Mouse (Mus musculus) retina, embryonic 14.5 days (tissue): ENCODE measurements around the gene Ggact.

Experiments used
- DNase-seq: peaks from one replicate; pipeline ENCODE4 v3.0.0-alpha.2; 2015; ENCODE audit warnings: low spot score

Ggact gene

DNA sequence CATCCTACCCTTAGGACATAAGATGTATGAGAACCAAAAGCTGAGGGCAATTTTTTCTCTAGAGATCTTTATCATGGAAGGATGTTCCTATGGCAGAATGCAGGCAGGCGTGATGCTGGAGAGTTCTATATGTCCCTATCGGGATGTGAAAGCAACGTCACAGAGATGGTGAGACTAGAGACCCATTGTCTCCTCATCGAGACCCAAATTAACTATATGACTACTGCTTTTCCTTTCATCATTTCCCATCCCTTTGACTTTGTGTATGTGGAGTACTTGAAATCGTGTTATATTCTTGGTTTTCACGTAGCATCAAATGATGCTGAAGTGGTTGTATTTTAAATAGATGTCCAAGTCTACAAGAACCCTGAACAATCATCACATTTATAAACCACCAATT lies at the start of gene Ggact:
Gene Ggact, minus strand, starts transcription at position 101 of the 400 bp plus-strand sequence.
- no peak for DNase-seq

DNA sequence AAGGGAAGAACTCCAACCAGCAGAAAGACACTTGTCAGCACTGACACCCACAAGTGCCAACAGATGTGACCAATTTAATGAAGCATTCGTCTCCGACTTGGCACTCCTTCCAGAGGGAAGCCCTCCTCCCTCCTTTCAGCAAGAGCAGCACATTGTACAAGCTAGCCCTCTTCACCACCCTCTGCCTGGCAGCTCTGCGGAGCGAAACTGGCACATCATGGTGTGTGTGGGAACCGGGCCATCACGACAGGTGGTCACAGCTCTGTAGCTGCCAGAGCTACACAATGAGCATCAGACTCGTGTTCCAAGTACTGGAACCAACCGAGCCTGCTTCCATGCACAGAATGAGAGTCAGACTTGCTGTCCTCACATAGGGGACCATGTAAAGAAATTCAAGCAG lies 44.4 kb upstream of the Ggact start:
- peak; percentile 6 for DNase-seq

DNA sequence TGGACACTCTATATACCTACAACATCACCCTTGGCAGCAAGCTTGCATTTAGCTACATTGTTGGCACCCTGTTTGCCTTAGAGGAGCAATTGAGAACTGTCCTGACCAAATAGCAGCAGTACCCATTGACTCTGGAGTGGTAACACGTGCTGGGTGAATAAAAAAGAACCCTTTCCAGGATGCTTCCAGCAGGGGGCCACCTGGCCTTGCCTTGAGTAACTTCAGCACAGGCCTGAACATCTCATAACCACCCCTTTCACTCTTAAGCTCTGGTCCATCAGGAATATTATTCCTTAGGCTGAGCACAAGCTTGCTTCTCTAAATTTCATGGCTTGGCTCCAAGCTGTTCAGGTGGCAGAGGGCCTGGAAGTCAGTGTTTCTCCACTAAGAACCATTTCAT lies 39.8 kb upstream of the Ggact start:
- peak; percentile 60 for DNase-seq

DNA sequence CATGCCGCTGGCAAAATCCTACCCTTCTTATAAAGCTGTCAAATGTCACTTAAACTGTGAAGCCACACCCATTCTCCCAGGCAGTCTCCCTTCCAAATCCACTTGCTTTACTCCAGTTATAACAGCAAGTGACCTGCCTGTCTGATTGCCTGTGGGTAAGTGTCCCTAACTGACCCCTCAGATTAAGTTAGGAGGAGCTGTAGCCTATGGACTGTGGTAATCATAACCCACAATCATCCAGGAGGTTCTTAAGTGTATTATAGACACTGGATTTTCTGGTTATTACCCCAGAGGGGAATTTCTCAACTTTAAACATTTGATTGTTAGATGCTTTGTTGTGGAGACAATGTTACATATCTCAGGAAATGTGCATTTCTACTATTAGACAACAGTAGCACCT lies 39.0 kb upstream of the Ggact start:
- no peak for DNase-seq

DNA sequence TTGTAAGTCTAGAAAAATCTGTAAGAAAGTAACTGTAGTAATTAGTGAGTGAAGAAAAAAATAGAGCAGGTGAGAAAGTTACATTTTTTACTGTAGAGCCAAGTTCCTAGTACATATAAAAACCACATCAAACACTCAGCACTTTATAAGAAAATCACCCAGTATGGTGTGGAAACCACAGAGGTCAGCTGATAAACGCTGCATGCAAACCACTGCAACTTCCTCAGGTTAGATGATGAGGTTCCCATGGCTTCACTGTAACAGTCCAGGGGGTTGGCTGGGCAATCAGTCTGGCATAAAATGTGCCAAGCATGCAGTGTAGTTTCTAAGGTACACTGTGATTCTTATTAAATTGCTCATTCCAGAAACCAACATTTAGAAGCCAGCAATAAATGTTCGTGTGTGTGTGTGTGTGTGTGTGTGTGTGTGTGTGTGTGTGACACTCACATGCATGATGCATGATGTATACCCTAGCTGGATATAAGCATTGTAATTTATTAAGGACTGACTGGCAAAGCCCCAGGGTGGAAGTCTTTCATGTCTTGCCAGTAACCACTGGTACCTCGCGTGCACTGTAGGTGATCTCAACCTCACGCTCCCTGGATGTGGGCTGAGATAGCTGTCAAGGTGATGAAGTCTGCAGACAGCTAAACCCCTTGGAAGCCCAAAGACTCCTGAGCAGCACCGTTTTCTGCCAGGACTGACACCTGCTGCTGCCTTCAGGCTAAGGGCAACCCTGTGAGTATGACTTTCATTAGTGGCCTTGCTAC lies 38.3 kb upstream of the Ggact start:
- DNase-seq = no peak

DNA sequence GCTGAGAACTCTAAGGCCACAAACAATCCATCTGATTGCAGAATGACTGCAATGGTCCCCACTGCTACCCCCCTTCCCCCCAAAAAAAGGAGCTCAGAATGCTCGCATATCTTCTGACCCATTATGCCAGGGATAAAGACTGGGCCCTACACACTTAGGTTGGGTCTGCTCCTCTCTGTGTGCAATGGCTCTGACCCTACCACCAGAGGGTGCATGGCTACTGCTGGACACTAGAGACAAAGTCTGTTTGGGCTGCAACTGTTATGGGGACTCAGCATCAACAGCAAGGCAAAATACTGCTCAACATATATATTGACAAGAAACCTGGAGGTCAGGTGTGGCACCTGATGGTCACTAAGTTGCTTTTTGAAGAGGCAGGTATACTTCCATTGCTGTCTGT lies 37.4 kb upstream of the Ggact start:
- peak; percentile 24 for DNase-seq

DNA sequence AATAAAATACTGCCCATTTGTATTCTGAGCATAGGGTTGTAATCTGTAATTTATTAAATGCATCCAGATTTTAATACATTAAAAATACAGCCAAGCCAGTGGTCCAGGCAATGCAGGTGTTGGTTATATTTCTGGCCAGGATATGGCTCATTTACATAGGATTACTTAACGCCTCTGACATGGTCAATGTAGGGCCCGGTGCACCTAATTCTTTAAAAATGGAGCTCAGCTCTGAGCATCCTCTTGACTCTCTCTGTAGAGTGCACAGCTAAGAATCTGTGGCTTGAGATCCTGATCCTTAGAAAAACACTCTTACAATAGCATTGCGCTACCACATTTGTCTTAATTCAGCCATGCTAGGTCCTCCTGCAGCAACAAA lies 29.9 kb upstream of the Ggact start:
- no peak for DNase-seq

DNA sequence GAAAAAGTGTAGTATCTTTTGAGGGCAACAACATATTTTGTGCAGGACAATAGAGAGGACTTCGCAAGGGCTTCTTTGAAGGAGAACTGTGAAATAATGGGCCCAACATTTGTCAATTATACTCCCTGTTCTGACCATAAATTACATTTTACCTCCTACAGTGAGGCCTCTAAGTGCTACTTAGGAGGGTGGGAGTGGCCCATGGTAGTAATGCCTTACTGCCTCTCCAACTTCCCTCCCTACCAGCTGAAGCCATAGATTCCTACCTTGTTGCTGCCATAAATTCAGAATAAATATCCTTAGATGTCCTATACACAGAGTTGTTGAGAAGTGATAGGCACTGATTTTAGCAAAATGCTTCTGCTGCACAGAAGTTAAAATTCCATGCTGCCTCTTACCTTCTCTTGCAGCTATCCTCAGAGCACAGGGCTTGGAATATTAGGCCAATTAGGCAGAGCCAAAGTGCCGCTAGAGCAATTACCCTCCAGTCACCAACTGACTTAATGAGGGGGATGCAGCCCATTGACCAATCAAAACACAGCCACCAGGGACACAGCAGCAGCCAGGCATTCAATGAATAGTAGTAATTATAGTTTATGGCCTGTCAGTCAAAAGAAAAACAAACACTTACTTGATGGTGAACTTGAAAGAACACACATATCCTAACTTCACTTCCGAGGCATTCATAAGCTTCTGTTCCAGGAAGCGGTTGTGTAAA lies 29.4 kb upstream of the Ggact start:
- DNase-seq = peak; percentile 67

DNA sequence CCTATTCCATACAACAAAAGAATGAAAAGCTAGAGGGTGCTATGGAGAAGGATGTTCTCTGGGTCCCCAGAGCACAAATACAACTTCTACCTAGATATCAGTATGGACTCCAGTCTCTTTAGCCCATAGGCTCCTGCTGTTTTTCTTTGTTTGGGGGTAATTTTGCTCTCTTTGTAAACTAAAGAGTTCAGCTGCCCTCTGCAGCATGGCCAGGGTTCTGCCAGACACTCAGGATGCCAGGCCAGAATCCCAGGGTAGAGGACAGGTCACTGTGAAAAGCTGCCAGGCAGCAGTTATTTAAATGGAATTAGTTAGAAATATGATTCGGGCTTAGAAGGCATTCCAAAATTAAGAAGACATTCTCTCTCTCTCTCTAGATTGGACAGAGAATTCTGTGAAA lies 22.9 kb upstream of the Ggact start:
- DNase-seq = no peak

DNA sequence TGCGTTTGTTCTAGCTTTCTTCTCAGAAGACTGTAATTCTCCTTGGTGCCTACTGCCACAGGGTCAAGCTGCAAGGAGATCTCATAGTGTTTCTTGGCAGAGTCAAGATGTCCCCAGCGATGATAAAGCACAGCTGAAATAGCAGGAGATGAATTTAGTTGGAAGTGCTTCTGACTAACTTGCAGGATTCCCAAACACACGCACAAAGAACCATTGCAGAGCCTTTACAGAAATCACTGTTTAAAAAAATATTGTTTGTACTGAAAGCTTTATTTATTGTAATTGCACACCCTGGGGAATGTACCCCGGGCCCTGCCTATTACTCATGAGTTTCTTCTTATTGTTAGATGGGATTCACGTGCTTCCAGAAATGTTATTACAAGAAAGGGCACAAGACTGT lies 6.5 kb upstream of the Ggact start:
- no peak for DNase-seq

DNA sequence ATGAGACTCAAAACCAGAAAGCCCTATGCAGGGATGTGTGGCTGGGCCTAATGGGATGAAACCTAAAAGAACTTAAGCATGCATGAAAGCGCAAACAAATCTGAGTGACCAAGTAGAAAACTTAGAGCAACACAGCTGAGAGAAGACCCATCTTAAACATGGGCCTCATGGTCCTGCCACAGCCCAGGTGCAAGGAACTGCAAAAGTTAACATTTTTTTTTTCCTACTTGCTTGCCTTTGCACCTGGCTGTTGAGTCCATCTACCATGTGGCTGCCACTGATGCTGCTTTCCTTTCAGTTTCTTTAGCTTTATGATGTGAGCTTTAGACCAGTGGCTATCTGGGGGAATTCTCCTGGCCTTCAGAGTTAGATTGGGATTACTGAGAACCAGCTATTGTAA lies 4.1 kb upstream of the Ggact start:
- no peak for DNase-seq

DNA sequence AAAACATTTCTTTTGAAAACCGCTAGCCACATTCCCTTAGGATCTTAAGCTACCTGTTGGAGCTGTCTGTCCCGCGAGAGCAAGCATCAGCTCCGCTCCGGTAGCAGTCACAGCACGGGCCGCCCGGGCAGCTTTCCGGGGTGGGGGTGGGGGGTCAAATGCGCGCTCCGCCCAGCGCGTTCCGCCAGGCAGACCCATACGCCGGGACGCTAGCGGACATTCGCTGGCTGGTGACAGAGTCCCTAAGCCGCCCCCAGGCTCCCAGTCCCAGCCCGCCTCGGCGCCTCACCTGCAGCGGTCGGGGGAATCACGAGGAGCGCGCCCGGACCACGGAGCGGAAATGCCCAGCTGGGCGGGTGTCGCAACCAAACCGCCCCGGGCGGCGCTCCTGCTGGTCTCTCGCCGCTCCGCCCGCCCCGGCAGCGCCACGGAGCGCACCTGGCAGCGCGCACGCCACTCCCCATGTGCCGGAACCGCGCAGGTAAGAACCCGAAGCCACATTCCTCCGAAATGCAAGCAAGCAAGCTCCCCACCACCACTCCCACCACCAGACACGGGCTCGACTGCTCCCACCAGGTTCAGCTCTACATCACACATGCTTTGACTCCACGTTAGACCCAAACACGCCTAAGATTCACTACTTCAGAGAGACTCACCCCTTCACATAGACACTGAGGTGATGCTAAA lies 602 bp downstream of the Ggact start:
- peak; percentile 66 for DNase-seq

DNA sequence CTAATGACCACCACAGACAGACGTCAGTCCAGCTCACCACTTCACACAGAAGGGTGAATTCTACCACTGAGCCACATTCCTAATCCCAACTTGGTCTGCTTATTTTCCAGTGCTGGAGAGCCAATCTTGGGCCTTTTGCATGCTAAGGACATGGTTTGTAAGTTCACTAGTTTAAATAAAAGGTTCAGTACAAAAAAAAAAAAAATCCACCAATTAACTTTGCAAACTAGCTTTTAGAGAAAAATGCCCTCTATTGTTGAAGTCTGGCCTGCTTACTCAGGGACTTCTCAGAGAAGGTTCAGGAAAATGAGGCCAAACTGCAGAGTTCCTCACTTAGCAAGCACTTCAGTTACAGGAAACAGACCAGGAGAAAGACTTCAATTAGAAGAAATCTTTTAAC lies 1.4 kb downstream of the Ggact start:
- no peak for DNase-seq

DNA sequence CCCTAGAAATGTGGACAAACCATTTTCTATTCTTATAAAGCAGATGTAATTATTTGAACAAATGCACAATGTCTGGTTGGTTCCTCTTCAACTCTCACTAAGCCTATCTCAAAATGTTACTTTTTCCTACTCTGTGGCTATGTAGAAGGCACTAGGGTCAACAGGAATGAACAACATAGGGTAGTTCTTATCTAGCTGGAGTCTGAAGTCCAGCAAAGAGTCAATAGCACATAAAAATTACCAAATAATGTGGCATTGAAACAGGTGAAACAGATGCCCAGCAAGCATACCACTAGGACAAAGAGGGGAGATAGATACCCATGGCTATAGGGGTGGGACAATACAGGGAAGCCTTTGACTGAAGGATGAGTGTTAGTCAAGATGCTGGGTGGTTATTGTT lies 2.3 kb downstream of the Ggact start:
- no peak for DNase-seq

DNA sequence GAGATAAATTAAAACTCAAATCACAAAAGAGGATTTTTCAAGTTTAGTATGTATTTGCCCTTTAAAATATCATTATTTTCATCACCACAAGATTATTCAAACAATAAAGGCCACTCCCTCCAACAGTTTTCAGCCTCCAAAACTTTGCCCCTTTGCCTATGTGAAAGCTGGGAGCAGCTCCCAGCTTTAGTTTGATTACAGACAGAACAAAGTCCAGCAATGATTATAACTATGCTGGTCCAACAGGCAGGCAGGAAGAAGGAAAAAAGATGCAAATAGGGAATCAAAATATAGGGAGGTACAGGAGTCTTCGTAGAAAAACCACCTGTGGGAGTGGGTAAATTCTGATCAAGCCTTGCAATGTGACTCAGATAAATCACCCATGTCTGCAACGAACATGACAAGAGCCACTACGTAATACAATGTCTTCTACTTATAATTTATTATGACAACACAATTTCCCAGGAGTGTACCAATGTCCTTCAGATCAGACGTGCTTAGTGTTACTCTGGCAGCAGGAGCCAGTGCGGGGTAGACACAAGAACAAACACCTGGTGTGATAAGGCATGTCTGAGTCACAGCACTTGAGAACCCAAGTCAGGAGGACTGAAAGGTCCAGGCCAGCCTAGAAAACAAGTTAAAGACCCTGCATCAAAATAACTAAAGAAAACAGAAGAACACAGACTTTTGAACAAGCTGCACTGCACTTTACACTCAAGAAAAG lies 4.0 kb downstream of the Ggact start:
- DNase-seq = no peak

DNA sequence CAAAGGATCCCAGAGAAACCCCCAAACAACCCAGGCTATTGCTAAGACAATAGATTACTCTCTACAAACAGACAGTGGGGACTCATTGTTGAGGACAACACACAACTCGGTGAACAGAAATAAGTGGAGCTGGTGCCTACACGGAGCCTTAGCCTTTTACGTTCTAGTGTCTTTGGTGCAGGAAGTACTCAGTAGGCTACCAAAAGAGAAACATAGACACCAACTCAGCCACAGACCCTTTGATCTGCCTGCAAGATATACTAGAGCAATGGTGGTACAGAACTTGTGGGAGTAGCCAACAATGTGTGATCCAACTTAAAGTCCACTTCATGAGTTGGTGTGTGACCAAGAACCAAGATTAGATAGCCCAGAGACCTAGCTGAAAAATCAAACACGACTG lies 5.5 kb downstream of the Ggact start:
- no peak for DNase-seq

DNA sequence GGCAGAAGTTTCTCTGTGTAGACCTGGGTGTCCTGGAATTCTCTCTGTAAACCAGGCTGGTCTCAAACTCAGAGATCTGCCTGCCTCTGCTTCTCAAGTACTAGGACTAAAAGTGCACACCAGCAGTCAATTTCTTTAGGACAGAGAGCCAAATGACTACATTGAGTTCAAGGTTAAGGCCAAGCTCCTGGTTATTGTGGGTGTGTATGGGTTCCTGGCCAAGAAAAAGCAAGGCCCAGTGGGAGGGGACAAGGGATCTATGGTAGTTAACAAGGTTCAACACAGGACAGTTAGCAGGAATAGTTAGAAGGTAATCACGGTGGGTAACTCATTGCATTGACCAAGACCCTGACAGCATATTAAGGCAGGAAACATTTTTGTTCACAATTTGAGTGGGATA lies 8.6 kb downstream of the Ggact start:
- no peak for DNase-seq

DNA sequence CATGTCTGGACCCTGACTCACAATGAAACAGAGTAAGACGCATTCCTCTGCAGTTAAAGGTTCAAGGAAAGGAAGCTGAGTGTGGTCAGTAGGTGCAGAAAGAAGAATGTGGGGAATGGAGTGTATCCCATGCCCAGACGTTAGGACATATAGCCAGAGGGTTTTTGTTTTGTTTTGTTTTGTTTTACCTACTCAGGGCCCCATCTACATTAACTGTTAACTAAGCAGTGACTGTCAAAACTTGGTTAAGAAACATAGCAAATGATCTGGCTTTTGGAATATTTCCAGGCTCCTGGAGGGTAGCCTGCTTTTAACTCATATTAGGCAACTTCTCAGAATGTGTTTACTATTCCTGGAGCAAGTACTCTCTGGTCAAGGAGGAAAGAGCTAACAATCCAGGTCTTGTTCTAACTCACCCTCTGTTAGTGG lies 9.6 kb downstream of the Ggact start:
- DNase-seq = no peak

DNA sequence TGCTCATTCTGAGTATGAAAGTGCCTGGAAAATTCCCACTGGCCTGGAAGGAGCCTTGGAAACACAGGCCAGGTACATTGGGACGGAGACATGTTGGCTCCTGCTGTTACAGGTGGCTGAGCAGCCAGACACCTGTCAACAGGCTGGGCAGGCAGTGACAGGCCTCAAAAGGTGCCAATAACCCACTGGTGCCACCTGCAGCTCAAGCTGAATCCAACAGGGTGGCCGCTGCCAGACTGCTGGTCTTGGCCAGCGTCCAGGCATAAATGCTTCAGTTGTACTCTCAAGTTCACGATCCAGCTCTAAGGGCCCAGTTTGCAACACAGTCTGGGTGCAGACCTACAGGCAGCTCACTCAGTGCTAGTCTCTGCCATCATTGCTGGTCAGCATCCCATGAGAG lies 10.7 kb downstream of the Ggact start:
- DNase-seq = no peak

DNA sequence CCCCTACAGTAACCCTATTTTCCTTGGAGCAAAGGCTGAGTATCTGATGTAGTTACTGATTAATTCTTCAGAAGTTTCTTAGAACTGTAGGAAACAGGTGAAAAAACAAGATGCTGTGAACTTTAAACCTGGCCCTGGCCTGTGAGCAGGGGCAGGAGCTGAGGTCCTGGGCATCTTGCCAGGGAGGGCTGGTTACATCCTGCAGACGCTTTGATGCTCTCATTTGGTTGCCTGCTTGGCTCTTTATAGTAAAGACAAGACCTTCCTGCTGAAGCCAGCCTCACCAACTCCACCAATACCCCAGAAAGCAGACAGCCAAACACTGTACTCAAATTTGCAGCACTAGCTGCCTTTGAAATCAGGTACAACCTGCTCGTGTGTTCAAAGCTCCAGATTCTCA lies 11.4 kb downstream of the Ggact start:
- no peak for DNase-seq

DNA sequence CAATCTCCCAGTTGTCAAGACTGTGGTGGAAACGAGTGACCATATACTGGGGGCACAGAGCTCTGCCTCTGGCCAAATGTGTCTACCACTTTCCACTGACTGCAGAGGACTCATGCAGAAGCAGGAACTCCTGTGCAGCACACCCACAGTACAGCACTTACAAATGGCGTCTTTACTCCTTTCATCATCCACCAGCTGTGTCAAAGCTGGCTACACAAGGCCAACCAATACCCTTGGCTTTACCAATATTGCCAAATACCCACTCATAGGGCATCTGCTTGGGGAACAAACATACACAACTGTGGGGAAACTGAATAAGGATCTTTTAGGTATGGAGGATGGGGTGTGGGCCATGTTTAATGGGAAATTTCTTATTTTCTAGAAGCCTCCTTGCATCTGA lies 11.8 kb downstream of the Ggact start:
- DNase-seq = no peak

DNA sequence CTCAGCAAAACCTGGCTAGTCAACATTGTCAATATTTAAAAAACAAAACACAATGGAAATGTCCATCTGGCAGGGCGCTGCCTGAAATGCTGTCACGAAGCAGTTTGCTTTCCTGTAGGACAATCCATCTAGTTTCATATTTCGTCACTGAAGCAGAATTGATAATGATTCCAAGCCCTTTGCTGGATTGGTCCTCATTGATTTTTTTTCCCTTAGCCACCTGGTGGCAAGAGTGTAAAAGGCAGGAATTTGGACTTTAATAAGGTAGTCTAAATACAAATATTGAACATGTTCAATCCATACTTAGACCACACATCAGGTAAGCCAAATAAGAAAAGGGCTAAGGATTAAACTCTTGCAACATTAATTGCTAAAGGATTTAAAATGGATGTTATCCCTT lies 12.4 kb downstream of the Ggact start:
- DNase-seq = peak; percentile 40

DNA sequence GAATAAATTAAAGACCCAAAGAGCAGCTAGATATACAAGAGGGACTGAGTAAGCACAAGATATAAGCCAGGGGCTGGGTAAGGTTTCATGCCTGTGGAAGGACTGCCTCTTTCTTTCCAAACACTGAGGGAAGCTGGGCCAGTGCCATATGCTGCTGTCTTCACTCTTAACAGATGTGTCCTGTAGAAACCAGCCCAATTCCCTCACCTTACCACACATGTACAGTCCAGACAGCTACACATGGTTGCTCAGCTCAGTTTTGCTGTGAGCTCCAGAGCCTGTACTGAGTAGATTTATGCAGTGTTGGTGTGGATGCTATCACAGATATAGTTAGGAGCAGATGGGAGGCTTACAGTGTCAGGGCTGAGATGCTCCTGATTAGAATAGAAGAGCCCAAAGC lies 12.9 kb downstream of the Ggact start:
- DNase-seq = no peak
